Mouse (Mus musculus) liver (tissue): Measurements from ENCODE around the gene AW549877.
A peak's percentile ranks its signal among the peaks of the same experiment; 100 is the strongest.

ENCODE experiments used
- DNase-seq: peaks from one replicate; pipeline ENCODE4 v3.0.0-alpha.2; 2020; ENCODE audit warnings: mixed read lengths

The AW549877 gene

DNA sequence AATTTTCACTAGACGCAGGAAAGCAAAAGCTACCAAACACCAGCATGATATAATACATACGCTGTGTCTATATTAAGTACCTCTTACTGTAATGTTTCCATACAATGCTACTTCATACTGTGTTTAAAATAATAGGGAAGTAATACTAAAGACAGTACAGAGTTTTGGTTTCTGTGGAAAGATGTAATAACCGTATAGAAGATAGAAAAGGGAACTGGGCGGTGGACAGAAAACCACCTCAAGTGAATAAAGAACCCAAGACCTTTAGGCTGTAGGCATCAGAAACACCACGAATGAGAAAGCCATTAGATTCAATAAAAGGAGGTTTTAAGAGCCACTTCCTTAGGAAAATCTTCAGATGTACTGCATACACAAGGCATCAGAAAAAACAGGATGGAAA is 12.8 kb downstream of the AW549877 start:
- DNase-seq = no peak

DNA sequence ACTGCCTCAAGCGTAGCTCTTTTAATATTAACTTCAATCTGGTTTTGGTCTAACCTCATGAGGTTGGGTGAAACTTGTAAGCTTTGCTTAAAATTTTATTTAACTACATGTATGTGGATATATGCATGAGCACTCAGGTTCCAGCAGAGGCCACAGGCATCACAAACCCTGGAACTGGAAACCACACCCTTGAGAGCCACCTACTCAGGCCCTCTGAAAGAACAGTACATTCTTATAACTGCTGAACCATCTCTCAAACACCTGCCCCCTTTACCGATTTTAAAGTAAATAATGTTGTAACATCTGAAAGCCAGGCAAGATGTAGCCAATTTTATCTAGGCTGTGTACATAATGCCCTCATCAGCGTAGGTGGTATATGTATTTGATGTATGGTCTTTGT is 15.7 kb downstream of the AW549877 start:
- DNase-seq = no peak

DNA sequence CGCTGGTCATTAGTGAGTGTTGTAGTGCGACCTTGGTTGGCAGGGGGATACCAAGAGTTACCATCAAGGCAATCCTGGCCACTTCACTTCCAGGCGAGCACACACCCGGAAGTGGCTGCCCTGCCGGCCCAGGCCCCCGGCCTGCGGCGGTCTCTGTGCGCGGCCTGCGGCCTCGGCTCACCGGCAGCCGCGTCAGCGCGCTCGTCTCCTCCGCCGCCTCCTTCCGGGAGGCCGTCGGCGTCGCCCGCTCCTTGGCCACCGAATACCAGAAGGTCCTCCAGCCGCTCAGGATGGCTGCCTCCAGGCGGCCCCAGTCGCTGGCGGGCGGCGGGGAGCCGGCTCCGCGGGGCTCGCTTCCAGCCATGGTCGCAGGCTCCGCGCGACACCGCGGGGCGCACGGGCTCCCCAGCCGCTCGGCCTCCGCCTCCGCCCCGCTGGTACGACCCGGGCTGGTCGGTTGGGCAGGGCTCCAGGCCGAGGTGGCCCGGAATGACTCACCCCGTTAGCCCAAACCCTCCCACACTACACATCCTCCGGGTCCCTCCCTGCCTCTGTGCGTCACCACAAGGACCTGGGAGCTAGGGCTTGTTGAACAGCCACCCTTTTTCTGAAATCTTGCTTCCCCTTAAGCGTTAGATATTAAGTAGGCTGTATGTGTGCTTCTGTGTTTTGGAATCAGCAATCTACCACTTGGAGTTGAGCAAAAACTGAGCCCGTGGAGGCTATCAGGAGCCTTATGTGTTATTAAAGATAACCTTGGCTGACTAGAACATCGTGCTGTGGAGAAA is 16.3 kb downstream of the AW549877 start, which contains the start of gene Fbxo4:
Gene Fbxo4 (minus strand): TSS at position 513 of the 788 bp plus-strand sequence.
- peak; percentile 67 for DNase-seq

DNA sequence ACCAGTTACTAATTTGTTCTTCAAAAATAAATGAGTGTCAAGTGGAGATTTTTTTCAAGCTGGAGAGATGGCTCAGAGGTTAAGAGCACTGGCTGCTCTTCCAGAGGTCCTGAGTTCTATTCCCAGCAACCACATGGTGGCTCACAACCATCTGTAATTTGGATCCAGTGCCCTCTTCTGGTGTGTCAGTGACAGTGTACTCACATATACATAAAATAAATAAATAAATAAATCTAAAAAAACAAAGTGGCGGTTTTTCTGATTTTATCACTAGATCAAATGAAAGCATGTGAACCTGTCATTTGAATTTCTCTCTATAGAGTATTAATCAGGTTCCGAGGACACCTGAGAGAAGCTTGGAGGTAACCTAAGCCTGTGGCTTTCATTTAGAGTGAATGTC is 17.3 kb downstream of the AW549877 start:
- DNase-seq = no peak

DNA sequence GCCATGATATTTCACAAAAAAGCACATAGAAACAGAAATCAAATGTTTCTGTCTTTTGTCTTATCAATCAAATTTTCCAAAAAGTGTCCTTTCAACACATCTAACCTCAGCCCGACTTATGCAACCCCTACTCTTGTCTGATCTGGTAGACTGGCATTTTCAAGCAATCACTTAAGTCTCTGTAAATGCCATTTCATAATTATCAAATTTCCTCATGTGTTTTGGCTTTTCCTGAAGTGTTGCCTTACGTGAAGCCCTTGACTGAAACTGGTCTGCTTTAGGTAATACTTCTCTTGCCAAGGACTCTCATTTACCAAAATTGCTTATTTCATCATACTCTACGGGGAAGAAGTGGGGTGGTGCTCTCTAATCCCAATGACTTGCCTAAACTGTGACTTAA is 22.2 kb downstream of the AW549877 start:
- no peak for DNase-seq

DNA sequence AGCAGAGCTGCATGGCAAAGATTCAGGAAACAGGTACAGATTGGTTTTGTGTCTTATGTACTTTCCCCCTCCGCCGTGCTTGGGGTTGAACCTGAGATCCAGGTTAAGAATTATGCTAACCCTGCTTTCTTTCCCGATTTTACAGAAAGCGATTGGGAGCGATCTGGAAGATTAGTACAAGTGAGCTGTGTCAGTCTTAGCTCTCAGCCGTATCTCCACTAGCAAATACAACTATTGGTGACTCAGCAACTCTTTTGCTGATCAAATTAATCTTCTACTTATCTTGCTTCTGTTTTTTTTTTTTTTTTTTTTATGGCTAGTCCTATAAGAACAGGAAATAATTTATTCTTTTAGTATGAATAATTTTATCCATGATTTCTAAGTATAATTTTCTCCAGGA is 25.4 kb downstream of the AW549877 start:
- DNase-seq = no peak

DNA sequence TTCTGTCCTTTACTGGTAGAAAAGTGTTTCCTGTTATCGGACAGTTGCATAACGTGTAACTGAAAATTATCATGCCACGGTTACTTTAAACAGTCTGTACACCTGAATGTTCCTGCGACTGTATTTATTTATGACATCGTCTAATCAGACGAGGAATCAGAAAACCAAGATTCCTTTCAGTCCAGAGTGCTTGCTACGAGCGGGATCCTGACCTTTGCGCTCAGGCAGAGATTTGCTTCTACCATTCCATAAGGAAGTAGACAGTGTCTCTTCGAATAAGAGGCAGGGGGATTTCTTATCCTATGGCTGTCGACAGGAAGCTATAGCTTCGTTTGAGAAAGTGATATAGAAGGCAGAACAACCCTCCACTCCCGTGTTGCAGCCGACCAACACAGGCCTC is 25.8 kb downstream of the AW549877 start:
- DNase-seq = no peak

DNA sequence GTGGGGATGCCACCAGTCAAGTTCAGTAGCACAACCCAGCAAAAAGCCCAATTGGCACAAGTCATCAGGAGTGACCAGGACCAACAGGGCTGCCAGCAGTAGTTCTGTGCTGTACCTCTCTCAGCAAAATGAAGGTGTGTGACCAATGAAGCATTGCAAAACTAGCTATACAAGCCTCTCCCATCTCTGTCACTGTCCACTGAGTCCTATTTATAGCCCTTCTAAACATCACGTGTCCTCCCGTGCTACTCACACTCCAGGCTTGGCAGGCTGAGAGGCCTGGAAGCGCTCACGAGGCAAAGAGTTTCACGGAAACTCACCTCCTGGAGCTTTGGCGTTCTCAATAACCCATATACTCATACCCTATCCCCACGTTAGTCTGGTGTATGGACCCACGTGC is 33.3 kb downstream of the AW549877 start:
- no peak for DNase-seq

DNA sequence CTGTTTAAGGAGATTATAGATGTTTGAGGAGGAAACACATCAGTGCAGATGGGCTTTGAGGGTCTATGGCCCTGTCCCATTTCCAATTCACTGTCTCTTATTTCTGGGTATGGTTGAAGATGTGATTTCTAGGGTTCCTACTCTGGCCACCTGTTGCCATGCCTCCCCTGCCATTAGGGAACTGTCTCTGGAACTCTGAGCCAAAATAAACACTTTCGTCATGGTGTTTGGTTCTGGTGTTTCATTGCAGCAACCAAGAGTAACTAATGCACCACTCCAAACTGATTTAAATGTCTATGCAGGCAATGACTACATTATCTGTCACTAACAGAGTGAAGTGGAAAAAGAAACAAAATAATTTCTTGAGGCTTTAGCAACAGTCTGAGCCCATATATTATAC is 35.5 kb downstream of the AW549877 start:
- no peak for DNase-seq

DNA sequence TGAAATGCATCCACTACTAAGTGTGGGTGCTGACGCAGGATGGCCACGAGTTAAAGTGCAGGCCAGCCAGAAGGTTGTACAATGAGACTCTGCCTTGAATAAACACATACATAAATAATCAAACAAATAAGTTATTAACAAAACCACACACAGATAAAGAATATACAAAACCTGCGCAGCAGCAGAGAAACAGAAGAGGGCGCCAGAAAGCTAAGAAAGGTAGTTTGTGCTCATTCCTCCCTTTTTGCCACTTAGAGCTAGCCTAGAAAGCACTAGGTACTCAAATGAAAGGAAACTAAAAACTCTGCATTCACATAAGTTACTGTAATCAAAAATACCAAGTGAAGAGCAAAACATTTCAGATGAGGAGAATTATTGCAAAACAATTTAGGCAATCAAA is 37.6 kb downstream of the AW549877 start:
- peak; percentile 12 for DNase-seq

DNA sequence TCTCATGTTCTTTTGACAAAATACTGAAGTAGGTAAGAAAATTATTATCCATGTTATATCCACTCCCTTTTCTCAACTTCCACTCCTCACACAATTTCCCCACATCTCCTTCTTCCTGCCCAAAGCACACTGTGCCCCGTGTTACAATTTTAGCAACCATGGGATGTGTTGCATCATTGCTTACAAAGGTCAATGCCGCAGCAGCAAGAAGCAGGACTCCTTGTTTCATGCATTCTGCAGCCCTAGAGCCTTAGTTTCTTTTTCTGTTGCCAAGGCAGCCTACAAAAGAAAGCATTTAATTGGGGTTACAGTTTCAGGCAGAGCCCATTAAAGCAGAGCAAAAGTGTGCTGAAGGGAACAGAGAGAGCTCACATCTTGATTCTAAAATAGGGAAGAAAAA is 40.6 kb downstream of the AW549877 start:
- no peak for DNase-seq

DNA sequence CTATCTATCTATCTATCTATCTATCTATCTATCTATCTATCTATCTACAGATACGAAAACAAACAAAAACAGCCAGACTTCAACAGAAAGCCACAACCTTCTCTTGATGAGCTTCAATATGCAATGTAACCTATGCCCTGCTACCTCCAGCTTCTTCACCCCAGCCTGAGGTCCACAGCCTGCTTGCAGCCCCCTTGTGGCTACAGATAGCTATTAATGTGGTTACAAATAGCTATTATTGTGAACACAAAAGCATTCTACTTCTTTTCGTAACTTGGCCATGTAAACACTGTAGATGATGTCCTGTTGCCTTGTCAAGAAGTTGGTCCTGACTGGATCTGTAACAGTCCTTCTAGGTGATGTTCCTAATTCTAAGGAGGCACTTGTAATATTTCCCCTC is 57.4 kb downstream of the AW549877 start:
- no peak for DNase-seq

DNA sequence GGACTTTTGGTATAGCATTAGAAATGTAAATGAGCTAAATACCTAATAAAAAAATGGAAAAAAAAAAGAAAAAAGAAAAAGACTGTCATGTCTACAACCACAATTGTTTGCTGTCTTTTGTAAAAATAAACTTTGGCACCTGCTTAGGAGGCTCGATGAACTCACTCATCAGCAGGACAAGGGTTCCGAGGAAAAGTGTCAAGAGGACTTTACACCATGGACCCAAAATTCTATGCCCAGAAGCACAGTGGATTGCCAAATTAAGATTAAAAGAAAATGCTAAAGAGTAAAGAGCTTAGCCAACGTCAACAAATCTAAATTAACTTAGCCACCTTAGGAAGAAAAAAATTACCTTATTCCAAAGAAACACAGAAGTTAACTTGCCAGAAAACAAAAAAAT is 59.5 kb downstream of the AW549877 start:
- DNase-seq = no peak

DNA sequence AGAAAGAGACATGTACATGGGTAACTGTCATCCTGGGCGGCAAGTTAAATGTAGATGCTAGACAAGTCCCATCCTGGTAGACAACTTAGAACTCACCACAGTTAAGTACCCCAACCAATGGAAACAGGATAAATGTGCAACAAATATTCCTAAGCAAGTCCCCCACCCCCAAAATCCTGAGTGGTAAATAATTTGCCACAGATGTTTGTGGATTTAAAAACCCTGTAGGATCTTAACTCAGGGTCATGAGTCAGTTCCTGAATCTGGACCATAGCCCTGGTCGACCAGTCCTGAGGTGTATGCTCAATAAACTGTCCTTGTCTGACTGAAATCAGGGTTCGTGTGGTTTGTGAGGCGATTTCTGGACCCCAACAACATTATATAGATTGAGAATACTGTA is 62.1 kb downstream of the AW549877 start:
- no peak for DNase-seq
